Mouse (Mus musculus) neural tube, embryonic 10.5 days (tissue): ENCODE data around the gene Cideb.

Experiments used
- DNase-seq: peaks from one replicate; pipeline ENCODE4 v3.0.0-alpha.2; 2017; ENCODE audit warnings: low spot score; ENCODE audit errors: extremely low spot score

The Cideb gene

GRCm38 (mm10) chr14:55765696-55766095 is 7.4 kb upstream of the Cideb start, which contains the start of gene Ltb4r1:
Gene Ltb4r1, plus strand, starts transcription at chr14:55765962.
- DNase-seq: no peak

- no peak for DNase-seq
These were observed 4.9 kb upstream of the Cideb start for GRCm38 (mm10) chr14:55763166-55763565.

GRCm38 (mm10) chr14:55762001-55762821 is 4.0 kb upstream of the Cideb start:
- DNase-seq: peak; percentile 82

- no peak for DNase-seq
These were observed 2.9 kb upstream of the Cideb start, which contains the start of gene Ltb4r2 for GRCm38 (mm10) chr14:55761163-55761562. Gene Ltb4r2, plus strand, starts transcription at chr14:55761428.

GRCm38 (mm10) chr14:55760156-55760555 is 1.9 kb upstream of the Cideb start:
- DNase-seq: peak; percentile 90

- DNase-seq: no peak
These were observed 692 bp downstream of the Cideb start for GRCm38 (mm10) chr14:55757566-55757965.

GRCm38 (mm10) chr14:55747051-55747847 is 11.0 kb downstream of the Cideb start:
- no peak for DNase-seq

- no peak for DNase-seq
These were observed 12.4 kb downstream of the Cideb start for GRCm38 (mm10) chr14:55745861-55746237.

GRCm38 (mm10) chr14:55745180-55745860 is 12.9 kb downstream of the Cideb start, which contains the start of the genes Dhrs1 and Nop9:
Gene Dhrs1, minus strand, starts transcription at chr14:55745690.
Gene Nop9, plus strand, starts transcription at chr14:55745693.
- DNase-seq: peak; percentile 96

- peak; percentile 92 for DNase-seq
These were observed 14.5 kb downstream of the Cideb start for GRCm38 (mm10) chr14:55743711-55744110.

GRCm38 (mm10) chr14:55737086-55737687 is 21.1 kb downstream of the Cideb start:
- no peak for DNase-seq

GRCm38 (mm10) chr14:55735758-55736157 is 22.5 kb downstream of the Cideb start:
- no peak for DNase-seq

GRCm38 (mm10) chr14:55735334-55735733 is 22.9 kb downstream of the Cideb start:
- DNase-seq: no peak

- DNase-seq: no peak
These were observed 23.4 kb downstream of the Cideb start for GRCm38 (mm10) chr14:55734869-55735268.

- no peak for DNase-seq
These were observed 24.4 kb downstream of the Cideb start for GRCm38 (mm10) chr14:55733889-55734288.

- DNase-seq: no peak
These were observed 27.7 kb downstream of the Cideb start for GRCm38 (mm10) chr14:55730531-55731032.

- no peak for DNase-seq
These were observed 28.1 kb downstream of the Cideb start for GRCm38 (mm10) chr14:55730116-55730515.

- no peak for DNase-seq
These were observed 30.2 kb downstream of the Cideb start for GRCm38 (mm10) chr14:55727889-55728685.

- DNase-seq: no peak
These were observed 32.0 kb downstream of the Cideb start for GRCm38 (mm10) chr14:55726261-55726660.

- DNase-seq: no peak
These were observed 33.8 kb downstream of the Cideb start for GRCm38 (mm10) chr14:55724411-55724871.
